Mouse (Mus musculus) lung, adult 2 months (tissue): ENCODE measurements around the gene Mtcl1.

Experiments used
- CTCF ChIP-seq: fragments of 200-500 bp; IDR thresholded peaks from 2 replicates; pipeline ENCODE4 v1.5.1; 2011; ENCODE audit warnings: mild to moderate bottlenecking, low read length, control low read depth; ENCODE audit not compliant: insufficient read depth
- POLR2A ChIP-seq: fragments of 200-500 bp; IDR thresholded peaks from 2 replicates; pipeline ENCODE4 v1.6.1; 2011; ENCODE audit warnings: low read depth, mild to moderate bottlenecking, control low read depth, low read length, borderline replicate concordance; ENCODE audit errors: extremely low read depth

DNA sequence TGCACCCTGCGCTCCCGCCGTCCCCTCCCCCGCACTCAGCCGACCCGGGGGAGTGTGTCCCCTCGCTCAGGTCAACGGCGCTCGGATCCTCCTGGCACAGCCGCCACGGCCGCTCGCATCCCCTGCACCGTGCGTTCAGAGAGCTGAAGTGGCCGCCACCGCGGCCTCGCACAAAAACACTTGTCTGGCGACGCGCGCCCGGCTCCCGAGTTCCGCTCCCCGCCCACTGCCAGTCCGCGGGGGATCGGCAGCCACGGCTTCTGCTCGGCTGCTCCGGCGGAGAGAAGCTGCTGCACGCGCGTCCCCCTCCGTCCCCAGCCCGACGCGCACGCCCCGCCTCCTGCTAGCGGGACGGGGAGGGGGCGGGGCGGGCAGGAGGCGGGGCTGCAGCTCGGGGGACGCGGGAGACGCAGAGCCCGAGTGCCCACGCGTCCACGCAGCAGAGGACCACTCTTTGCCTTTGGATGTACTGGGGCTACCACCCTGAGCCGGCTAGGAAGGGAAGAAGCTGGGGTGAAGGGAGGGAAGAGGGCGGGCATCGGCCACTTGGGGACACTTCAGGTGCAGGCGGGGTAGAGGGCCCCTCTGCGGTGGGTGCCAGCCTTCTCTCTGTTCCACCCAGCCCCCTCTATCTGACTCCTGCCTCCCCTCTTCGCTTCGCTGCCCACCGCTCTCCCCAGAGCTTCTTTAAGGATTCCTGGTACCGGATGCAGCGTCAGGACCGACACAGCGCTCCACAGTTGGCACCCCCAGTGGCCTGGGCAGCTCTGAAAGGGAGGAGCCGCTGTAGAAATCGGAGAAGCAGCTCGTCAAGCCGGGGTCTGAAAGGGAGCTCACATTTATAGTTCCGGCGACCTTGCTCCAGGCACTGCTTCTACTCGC, at the start of gene Mtcl1:
- TF ChIP-seq POLR2A, result no peak
- no peak for TF ChIP-seq CTCF
